Mouse (Mus musculus): ENCODE measurements around the gene Gm21663. TPM values are rescaled to one million over a fixed set of nuclear protein-coding genes. Genes with fewer than 3 reads are reported as not detected.
"Not testable (repeated sequence)": the region's sequence is repeated elsewhere in the genome, so short reads cannot be mapped to it uniquely, and the experiment has no call there.

Gene Gm21663
- polyA plus RNA-seq (2015; fragmentation: Nextera tagmentation; extraction: Ambion mirVana) = not detected in 2 replicates

- H3K4me2 ChIP-seq; H3K4me1 ChIP-seq (replicated peaks); H3K36me3 ChIP-seq; H3K27ac ChIP-seq; H3K9ac ChIP-seq; DNase-seq; H3K9me3 ChIP-seq (replicated peaks); H3K27me3 ChIP-seq; ATAC-seq (ENCODE audit: low read depth); H3K4me3 ChIP-seq (replicated peaks): not testable (repeated sequence)
- WGBS (ENCODE audit: insufficient replicate concordance) = 53% methylated on average over 2 of the region's 2 CpGs
Measured at GRCm38 (mm10) chr5:25942281-25942680, at the start of gene Gm21663. TSS of gene Gm21663 (minus strand) at chr5:25942381.

GRCm38 (mm10) chr5:25988550-25988949, 46.4 kb upstream of the Gm21663 start, which contains the start of gene Gm21698:
TSS of gene Gm21698 (minus strand) at chr5:25988650.
- not testable (repeated sequence) for H3K27me3 ChIP-seq; H3K9ac ChIP-seq; DNase-seq; H3K4me2 ChIP-seq; ATAC-seq (ENCODE audit: low read depth); H3K36me3 ChIP-seq; H3K4me3 ChIP-seq (replicated peaks); H3K9me3 ChIP-seq (replicated peaks); H3K4me1 ChIP-seq (replicated peaks); H3K27ac ChIP-seq
- WGBS (ENCODE audit: insufficient replicate concordance) = no CpG with 5 or more reads among the region's 3 CpGs

GRCm38 (mm10) chr5:25972563-25972962, 30.4 kb upstream of the Gm21663 start, which contains the start of gene Gm21680:
TSS of gene Gm21680 (minus strand) at chr5:25972663.
- not testable (repeated sequence) for ATAC-seq (ENCODE audit: low read depth); H3K36me3 ChIP-seq; H3K9me3 ChIP-seq (replicated peaks); H3K4me1 ChIP-seq (replicated peaks); H3K4me3 ChIP-seq (replicated peaks); DNase-seq; H3K27ac ChIP-seq; H3K4me2 ChIP-seq; H3K27me3 ChIP-seq; H3K9ac ChIP-seq
- WGBS (ENCODE audit: insufficient replicate concordance) = no CpG with 5 or more reads among the region's 2 CpGs

- not testable (repeated sequence) for H3K4me3 ChIP-seq (replicated peaks); H3K4me1 ChIP-seq (replicated peaks); DNase-seq; H3K27me3 ChIP-seq; H3K36me3 ChIP-seq; H3K9me3 ChIP-seq (replicated peaks); H3K4me2 ChIP-seq; ATAC-seq (ENCODE audit: low read depth); H3K27ac ChIP-seq; H3K9ac ChIP-seq
- 36% methylated on average over 17 of the region's 17 CpGs for WGBS (ENCODE audit: insufficient replicate concordance)
Measured at GRCm38 (mm10) chr5:25957050-25957449, 14.9 kb upstream of the Gm21663 start.

- not testable (repeated sequence) for ATAC-seq (ENCODE audit: low read depth); H3K4me1 ChIP-seq (replicated peaks); H3K4me2 ChIP-seq; H3K4me3 ChIP-seq (replicated peaks); DNase-seq; H3K36me3 ChIP-seq; H3K27ac ChIP-seq; H3K9me3 ChIP-seq (replicated peaks); H3K27me3 ChIP-seq; H3K9ac ChIP-seq
- WGBS (ENCODE audit: insufficient replicate concordance) = 22% methylated on average over 32 of the region's 32 CpGs
Measured at GRCm38 (mm10) chr5:25956611-25957010, 14.4 kb upstream of the Gm21663 start.

- H3K4me3 ChIP-seq (replicated peaks); H3K36me3 ChIP-seq; H3K27ac ChIP-seq; H3K9ac ChIP-seq; H3K4me1 ChIP-seq (replicated peaks); ATAC-seq (ENCODE audit: low read depth); DNase-seq; H3K27me3 ChIP-seq; H3K4me2 ChIP-seq; H3K9me3 ChIP-seq (replicated peaks): not testable (repeated sequence)
- 36% methylated on average over 2 of the region's 2 CpGs for whole genome bisulfite sequencing (ENCODE audit: insufficient replicate concordance)
Measured at GRCm38 (mm10) chr5:25954317-25954716, 12.1 kb upstream of the Gm21663 start, which contains the start of gene Gm21671. TSS of gene Gm21671 (minus strand) at chr5:25954417.

- not testable (repeated sequence) for H3K9me3 ChIP-seq (replicated peaks); DNase-seq; H3K4me2 ChIP-seq; H3K9ac ChIP-seq; H3K27ac ChIP-seq; H3K4me3 ChIP-seq (replicated peaks); H3K27me3 ChIP-seq; ATAC-seq (ENCODE audit: low read depth); H3K4me1 ChIP-seq (replicated peaks); H3K36me3 ChIP-seq
- 60% methylated on average over 2 of the region's 2 CpGs for WGBS (ENCODE audit: insufficient replicate concordance)
Measured at GRCm38 (mm10) chr5:25945391-25945790, 3.2 kb upstream of the Gm21663 start.

- DNase-seq = no peak
- no peaks in the 10 kb centered on the region for H3K36me3 ChIP-seq
Measured at GRCm38 (mm10) chr5:25891321-25891720, 50.9 kb downstream of the Gm21663 start.

GRCm38 (mm10) chr5:25889746-25890382, 52.3 kb downstream of the Gm21663 start:
- Histone ChIP-seq H3K9ac (no peak overlapping the region), H3K4me1 (replicated peaks) (no peaks in the 10 kb centered on the region), H3K36me3 (no peaks in the 10 kb centered on the region), H3K4me3 (replicated peaks) (no peak overlapping the region), H3K27me3 (no peaks in the 10 kb centered on the region), H3K9me3 (replicated peaks) (peaks cover 10% of the 10 kb centered on the region), H3K27ac (no peak overlapping the region), H3K4me2 (no peak overlapping the region)
- no peak for ATAC-seq (ENCODE audit: low read depth)
- WGBS (ENCODE audit: insufficient replicate concordance) = 29% methylated on average over 3 of the region's 3 CpGs
- no peak for DNase-seq

More at GRCm38 (mm10) chr5:25891321-25891720, 50.9 kb downstream of the Gm21663 start:
- Histone ChIP-seq H3K4me1 (replicated peaks) (no peaks in the 10 kb centered on the region), H3K27ac (no peak overlapping the region), H3K9me3 (replicated peaks) (no peaks in the 10 kb centered on the region; the same call in 1 of the 2 replicates), H3K27me3 (no peaks in the 10 kb centered on the region), H3K4me3 (replicated peaks) (no peak overlapping the region), H3K4me2 (no peak overlapping the region), H3K9ac (no peak overlapping the region)
- WGBS (ENCODE audit: insufficient replicate concordance) = 57% methylated on average over 1 of the region's 1 CpGs
- no peak for ATAC-seq (ENCODE audit: low read depth)

- no peak overlapping the region for H3K27ac ChIP-seq
- H3K36me3 ChIP-seq = no peaks in the 10 kb centered on the region
- 72% methylated on average over 3 of the region's 3 CpGs for WGBS (ENCODE audit: insufficient replicate concordance)
- no peak overlapping the region for H3K4me3 ChIP-seq (replicated peaks)
- H3K9ac ChIP-seq = no peak overlapping the region
- ATAC-seq (ENCODE audit: low read depth) (no peak), DNase-seq (no peak)
- peaks cover 15% of the 10 kb centered on the region for H3K9me3 ChIP-seq (replicated peaks)
- no peaks in the 10 kb centered on the region for H3K27me3 ChIP-seq
- H3K4me1 ChIP-seq (replicated peaks) = no peaks in the 10 kb centered on the region
- no peak overlapping the region for H3K4me2 ChIP-seq
Measured at GRCm38 (mm10) chr5:25886708-25887107, 55.5 kb downstream of the Gm21663 start.

All from liver, embryonic 13.5 days (tissue).